In the genomic region with DNA sequence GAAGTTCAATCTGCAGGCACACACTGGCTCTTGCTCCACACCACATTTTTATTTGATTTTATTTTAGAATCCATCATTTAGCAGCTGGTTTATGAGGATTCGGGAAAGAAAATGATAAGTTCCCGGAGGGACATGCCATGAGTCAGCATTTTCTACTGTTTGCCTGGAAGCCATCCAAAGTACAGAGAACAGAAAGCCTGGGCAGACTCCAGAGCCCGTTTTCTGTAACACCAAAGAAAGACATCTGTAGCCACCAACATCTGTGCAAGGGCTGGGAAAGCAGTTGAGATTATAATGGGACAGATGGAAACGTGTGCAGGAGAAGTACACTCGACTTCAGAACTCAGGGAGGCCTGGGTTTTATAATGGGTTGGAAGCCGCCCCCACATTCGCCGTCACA, we compare ENCODE assay signal across 10 mouse cellular contexts.
DNase-seq lines count a peak whose midpoint lies in the region; ATAC-seq lines count a peak whose summit lies in the region.
"Had no signal": no experiment of that assay in that cellular context is flagged by ENCODE, and none has a peak within 500 bp of the region (broad histone marks: within the 10 kb centered on the region; RNA-seq: fewer than 3 reads in every experiment).

No protein-coding gene starts in this region.

- no peak overlapping the region for H3K27ac ChIP-seq in heart, embryonic 12.5 days (ENCODE audit: poor library complexity, severe bottlenecking)

- no peak overlapping the region for H3K9ac ChIP-seq in heart, embryonic 12.5 days

- ATAC-seq in heart, embryonic 12.5 days (ENCODE audit: insufficient number of reproducible peaks, low FRiP score): no peak

- peaks cover 8% of the 10 kb centered on the region for H3K9me3 ChIP-seq in heart, embryonic 12.5 days (replicated peaks)

- DNase-seq in heart, adult 18-20 months: peak; percentile 64 to 65
- DNase-seq in right cerebral cortex, postnatal 10 days (ENCODE audit: low spot score in 2 of 2): peak; percentile 32 to 51
- no peak for DNase-seq in right cerebral cortex, postnatal 25 days
- peak; percentile 35 for DNase-seq in kidney, postnatal 25 days
- peak; percentile 17 for DNase-seq in skeletal muscle tissue, adult 2 months (ENCODE audit: low read depth, low spot score)
- DNase-seq in embryo, embryonic 10.5 days (ENCODE audit: low spot score): no peak
- DNase-seq in thymus, postnatal 25 days: no peak
- DNase-seq: cerebellum, adult 11 months; retina, postnatal 1 day had no signal

- no peak overlapping the region for H3K4me2 ChIP-seq in heart, embryonic 12.5 days

- no peaks in the 10 kb centered on the region for H3K4me1 ChIP-seq in heart, embryonic 12.5 days (replicated peaks)

- H3K36me3 ChIP-seq in heart, embryonic 12.5 days: no peaks in the 10 kb centered on the region

- no peak overlapping the region for H3K4me3 ChIP-seq in heart, embryonic 12.5 days

- WGBS in heart, embryonic 12.5 days: 78% methylated on average over 8 of the region's 8 CpGs

- H3K27me3 ChIP-seq in heart, embryonic 12.5 days (replicated peaks): no peaks in the 10 kb centered on the region

Comparison
In these comparisons a context has a peak if more than half of its experiments do, and no peak if none do; other contexts are left out.
1. DNase-seq: peak in heart, adult 18-20 months (2 of 2), right cerebral cortex, postnatal 10 days (2 of 2), kidney, postnatal 25 days (2 of 2) and skeletal muscle tissue, adult 2 months (single experiment); none in right cerebral cortex, postnatal 25 days (single experiment), embryo, embryonic 10.5 days (single experiment) and thymus, postnatal 25 days (single experiment).